Mouse (Mus musculus): ENCODE measurements around the gene Nhp2. TPM values are rescaled to one million over a fixed set of nuclear protein-coding genes. Genes with fewer than 3 reads are reported as not detected.

The Nhp2 gene
- 77.9 and 88.1 TPM in 2 replicates for polyA plus RNA-seq (2015; fragmentation: Nextera tagmentation; extraction: Ambion mirVana)

DNA sequence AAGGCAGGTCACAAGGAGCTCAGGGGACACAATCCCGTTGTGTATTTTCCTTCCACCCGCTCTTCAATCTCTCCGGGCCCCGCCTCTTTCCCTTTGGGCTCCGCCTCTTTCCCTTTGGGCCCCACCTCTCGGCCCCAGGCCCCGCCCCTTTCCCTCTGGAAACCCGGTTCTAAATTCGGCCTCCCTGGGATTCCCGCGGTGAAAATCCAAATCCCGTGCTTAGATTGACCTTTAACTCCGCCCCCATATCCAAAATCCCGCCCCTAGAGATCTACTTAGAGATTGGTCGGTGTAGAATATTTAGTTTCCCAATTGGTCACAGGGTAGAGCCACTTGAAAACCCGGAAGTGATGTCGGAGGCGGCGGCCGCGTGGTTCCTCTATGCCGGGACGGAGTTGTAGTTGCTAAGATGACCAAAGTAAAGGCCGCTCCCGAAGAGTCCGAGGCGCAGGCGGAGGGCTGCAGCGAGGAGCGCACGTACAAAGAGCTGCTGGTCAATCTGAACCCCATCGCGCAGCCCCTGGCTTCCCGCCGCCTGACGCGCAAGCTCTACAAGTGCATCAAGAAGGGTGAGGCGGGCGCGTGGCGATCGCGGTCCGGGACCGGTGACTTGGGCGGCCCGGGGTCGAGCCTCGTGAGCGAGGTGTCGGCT is at the start of gene Nhp2:
TSS of gene Nhp2 (plus strand) at position 327 of the 652 bp plus-strand sequence.
- no peaks in the 10 kb centered on the region for H3K9me3 ChIP-seq (replicated peaks; ENCODE audit: control insufficient read depth, low read length)
- peak within 1 kb of the TSS; percentile 92 for H3K4me2 ChIP-seq (ENCODE audit: low read depth, low read length)
- H3K27ac ChIP-seq (ENCODE audit: low read length), result peak within 1 kb of the TSS; percentile 54
- under 1% methylated on average over 51 of the region's 51 CpGs for WGBS
- H3K27me3 ChIP-seq (ENCODE audit: control insufficient read depth, insufficient read depth, low read length), result no peaks in the 10 kb centered on the region
- peaks cover 23% of the 10 kb centered on the region for H3K36me3 ChIP-seq (ENCODE audit: control insufficient read depth, insufficient read depth)
- peak within 1 kb of the TSS; percentile 81 for H3K9ac ChIP-seq (ENCODE audit: low read length)
- peak within 1 kb of the TSS; percentile 95 for H3K4me3 ChIP-seq (ENCODE audit: low read length)
- peak; percentile 90 for ATAC-seq (replicated peaks; ENCODE audit: extremely low read depth, insufficient read depth, low FRiP score)
- peaks cover 22% of the 10 kb centered on the region for H3K4me1 ChIP-seq (ENCODE audit: control insufficient read depth, insufficient read depth, low read length)

DNA sequence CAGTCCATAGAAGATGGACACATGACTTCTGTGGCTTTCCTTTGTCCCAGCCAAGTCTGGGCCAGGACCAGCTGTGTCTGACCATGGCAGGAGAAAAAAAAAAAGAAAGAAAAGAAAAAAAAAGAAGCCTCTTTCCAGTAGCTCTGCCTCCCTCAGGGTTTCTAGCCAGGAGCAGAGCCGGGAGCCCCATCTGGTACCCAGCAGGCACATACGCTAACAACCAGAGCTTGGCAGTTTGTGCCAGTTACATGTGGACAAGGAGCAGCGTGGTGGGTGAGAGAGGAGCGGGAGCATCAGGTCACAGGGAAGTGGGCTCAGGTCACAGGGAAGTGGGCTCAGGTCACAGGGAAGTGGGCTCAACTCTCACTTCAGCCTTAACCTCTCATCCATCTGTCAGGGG is 43.1 kb upstream of the Nhp2 start:
- H3K4me1 ChIP-seq (ENCODE audit: control insufficient read depth, insufficient read depth, low read length), result no peaks in the 10 kb centered on the region
- no peaks in the 10 kb centered on the region for H3K9me3 ChIP-seq (replicated peaks; ENCODE audit: control insufficient read depth, low read length)
- WGBS, result 81% methylated on average over 4 of the region's 4 CpGs
- no peak overlapping the region for H3K4me3 ChIP-seq (ENCODE audit: low read length)
- no peak overlapping the region for H3K4me2 ChIP-seq (ENCODE audit: low read depth, low read length)
- no peak overlapping the region for H3K27ac ChIP-seq (ENCODE audit: low read length)
- no peak for ATAC-seq (replicated peaks; ENCODE audit: extremely low read depth, insufficient read depth, low FRiP score)
- no peaks in the 10 kb centered on the region for H3K36me3 ChIP-seq (ENCODE audit: control insufficient read depth, insufficient read depth)
- H3K9ac ChIP-seq (ENCODE audit: low read length), result no peak overlapping the region
- no peaks in the 10 kb centered on the region for H3K27me3 ChIP-seq (ENCODE audit: control insufficient read depth, insufficient read depth, low read length)

DNA sequence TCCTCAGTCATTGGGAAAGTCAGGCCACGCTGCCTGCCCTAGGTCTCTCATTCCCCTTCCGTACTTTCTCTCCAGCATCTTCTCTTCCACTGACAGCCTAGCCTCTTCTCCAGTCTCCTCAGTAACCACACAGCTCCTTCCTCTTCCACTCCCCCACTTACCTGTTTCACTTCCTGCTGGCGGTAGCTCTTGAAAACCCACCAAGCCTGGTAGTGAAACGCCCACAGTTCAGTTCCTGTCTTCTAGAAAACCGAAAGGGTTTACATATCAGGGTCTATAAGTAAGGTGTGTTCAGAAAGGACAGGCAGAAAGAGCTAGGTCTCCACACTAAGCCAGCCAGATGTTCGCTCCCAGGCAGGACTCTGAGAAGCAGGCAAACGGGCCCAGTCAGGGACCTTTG is 41.9 kb upstream of the Nhp2 start:
- H3K27ac ChIP-seq (ENCODE audit: low read length), result no peak overlapping the region
- no peak overlapping the region for H3K4me2 ChIP-seq (ENCODE audit: low read depth, low read length)
- no peak for ATAC-seq (replicated peaks; ENCODE audit: extremely low read depth, insufficient read depth, low FRiP score)
- no peaks in the 10 kb centered on the region for H3K36me3 ChIP-seq (ENCODE audit: control insufficient read depth, insufficient read depth)
- no peaks in the 10 kb centered on the region for H3K9me3 ChIP-seq (replicated peaks; ENCODE audit: control insufficient read depth, low read length)
- H3K9ac ChIP-seq (ENCODE audit: low read length), result no peak overlapping the region
- H3K4me3 ChIP-seq (ENCODE audit: low read length), result no peak overlapping the region
- 75% methylated on average over 7 of the region's 7 CpGs for WGBS
- H3K27me3 ChIP-seq (ENCODE audit: control insufficient read depth, insufficient read depth, low read length), result no peaks in the 10 kb centered on the region
- no peaks in the 10 kb centered on the region for H3K4me1 ChIP-seq (ENCODE audit: control insufficient read depth, insufficient read depth, low read length)

DNA sequence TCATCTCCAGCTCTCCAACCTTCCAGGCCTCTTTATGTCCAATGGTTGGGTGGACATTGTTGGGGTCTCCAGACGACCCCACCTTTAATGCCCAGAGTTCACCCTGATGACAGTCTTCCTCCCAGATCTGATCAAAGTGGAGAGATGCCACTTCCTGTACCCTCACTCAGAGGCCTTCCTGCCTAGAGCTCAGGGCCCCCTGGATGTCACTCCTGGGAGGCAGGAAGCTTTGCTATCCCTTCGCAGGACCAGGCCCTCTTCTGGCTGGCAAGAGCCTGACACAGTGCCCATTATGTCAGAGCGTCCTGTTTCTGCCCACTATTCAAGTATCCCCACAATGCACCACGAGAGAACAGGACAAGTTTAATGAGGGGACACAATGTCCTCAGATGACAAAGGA is 40.5 kb upstream of the Nhp2 start:
- no peak for ATAC-seq (replicated peaks; ENCODE audit: extremely low read depth, insufficient read depth, low FRiP score)
- Histone ChIP-seq H3K4me3 (ENCODE audit: low read length) (no peak overlapping the region), H3K27ac (ENCODE audit: low read length) (no peak overlapping the region), H3K4me2 (ENCODE audit: low read depth, low read length) (no peak overlapping the region), H3K27me3 (ENCODE audit: control insufficient read depth, insufficient read depth, low read length) (no peaks in the 10 kb centered on the region), H3K9me3 (replicated peaks; ENCODE audit: control insufficient read depth, low read length) (no peaks in the 10 kb centered on the region), H3K4me1 (ENCODE audit: control insufficient read depth, insufficient read depth, low read length) (peaks cover 8% of the 10 kb centered on the region), H3K9ac (ENCODE audit: low read length) (no peak overlapping the region), H3K36me3 (ENCODE audit: control insufficient read depth, insufficient read depth) (no peaks in the 10 kb centered on the region)
- WGBS, result 52% methylated on average over 4 of the region's 4 CpGs

DNA sequence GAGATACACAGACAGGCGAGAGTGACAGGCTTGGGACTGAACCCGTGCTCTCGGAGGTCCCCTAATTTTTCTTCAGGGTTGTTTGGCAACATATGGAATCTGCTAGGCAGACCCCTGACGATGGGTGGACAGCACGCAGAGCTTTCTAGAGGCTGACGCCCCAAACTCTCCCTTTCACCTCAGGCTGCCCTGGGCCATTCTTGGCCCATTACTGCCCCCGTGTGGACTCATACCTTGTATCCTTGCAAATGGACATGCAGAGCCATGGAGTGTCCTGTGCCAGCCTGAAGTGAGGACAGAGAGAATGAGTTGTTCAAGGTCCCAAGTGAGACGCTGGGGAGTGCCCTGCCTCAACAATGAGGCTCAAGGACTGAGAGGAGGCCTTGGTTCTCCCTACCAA is 36.8 kb upstream of the Nhp2 start:
- H3K27ac ChIP-seq (ENCODE audit: low read length), result no peak overlapping the region
- no peak overlapping the region for H3K4me3 ChIP-seq (ENCODE audit: low read length)
- H3K9me3 ChIP-seq (replicated peaks; ENCODE audit: control insufficient read depth, low read length), result no peaks in the 10 kb centered on the region
- peaks cover 10% of the 10 kb centered on the region for H3K36me3 ChIP-seq (ENCODE audit: control insufficient read depth, insufficient read depth)
- no peaks in the 10 kb centered on the region for H3K27me3 ChIP-seq (ENCODE audit: control insufficient read depth, insufficient read depth, low read length)
- ATAC-seq (replicated peaks; ENCODE audit: extremely low read depth, insufficient read depth, low FRiP score), result no peak
- H3K4me2 ChIP-seq (ENCODE audit: low read depth, low read length), result no peak overlapping the region
- 26% methylated on average over 8 of the region's 8 CpGs for WGBS
- no peak overlapping the region for H3K9ac ChIP-seq (ENCODE audit: low read length)
- H3K4me1 ChIP-seq (ENCODE audit: control insufficient read depth, insufficient read depth, low read length), result peaks cover 18% of the 10 kb centered on the region

DNA sequence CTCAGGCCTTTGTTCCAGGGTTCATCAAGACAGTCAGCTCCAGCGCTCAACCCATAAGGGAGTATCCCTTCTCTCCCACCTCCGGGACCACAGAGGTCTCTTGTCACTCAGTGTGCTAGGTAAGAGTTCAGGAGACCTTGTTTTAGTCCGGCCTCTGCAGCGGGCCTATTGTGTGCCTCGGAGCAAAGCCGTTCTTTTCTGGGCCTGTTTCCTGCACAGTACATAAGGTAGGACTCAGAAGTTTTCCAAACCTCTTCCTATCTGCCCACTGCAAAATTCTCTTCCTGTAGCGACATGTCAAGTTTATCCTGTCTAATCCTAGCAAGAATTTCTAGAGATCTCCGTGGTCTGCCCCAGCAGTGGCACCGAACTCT is 35.5 kb upstream of the Nhp2 start:
- H3K36me3 ChIP-seq (ENCODE audit: control insufficient read depth, insufficient read depth), result peaks cover 21% of the 10 kb centered on the region
- peaks cover 18% of the 10 kb centered on the region for H3K4me1 ChIP-seq (ENCODE audit: control insufficient read depth, insufficient read depth, low read length)
- ATAC-seq (replicated peaks; ENCODE audit: extremely low read depth, insufficient read depth, low FRiP score), result peak; percentile 12
- no peaks in the 10 kb centered on the region for H3K27me3 ChIP-seq (ENCODE audit: control insufficient read depth, insufficient read depth, low read length)
- 18% methylated on average over 9 of the region's 9 CpGs for WGBS
- no peaks in the 10 kb centered on the region for H3K9me3 ChIP-seq (replicated peaks; ENCODE audit: control insufficient read depth, low read length)
- peak overlapping the region; percentile 68 for H3K4me3 ChIP-seq (ENCODE audit: low read length)
- peak overlapping the region; percentile 87 for H3K4me2 ChIP-seq (ENCODE audit: low read depth, low read length)
- H3K27ac ChIP-seq (ENCODE audit: low read length), result peak overlapping the region; percentile 98
- peak overlapping the region; percentile 89 for H3K9ac ChIP-seq (ENCODE audit: low read length)

DNA sequence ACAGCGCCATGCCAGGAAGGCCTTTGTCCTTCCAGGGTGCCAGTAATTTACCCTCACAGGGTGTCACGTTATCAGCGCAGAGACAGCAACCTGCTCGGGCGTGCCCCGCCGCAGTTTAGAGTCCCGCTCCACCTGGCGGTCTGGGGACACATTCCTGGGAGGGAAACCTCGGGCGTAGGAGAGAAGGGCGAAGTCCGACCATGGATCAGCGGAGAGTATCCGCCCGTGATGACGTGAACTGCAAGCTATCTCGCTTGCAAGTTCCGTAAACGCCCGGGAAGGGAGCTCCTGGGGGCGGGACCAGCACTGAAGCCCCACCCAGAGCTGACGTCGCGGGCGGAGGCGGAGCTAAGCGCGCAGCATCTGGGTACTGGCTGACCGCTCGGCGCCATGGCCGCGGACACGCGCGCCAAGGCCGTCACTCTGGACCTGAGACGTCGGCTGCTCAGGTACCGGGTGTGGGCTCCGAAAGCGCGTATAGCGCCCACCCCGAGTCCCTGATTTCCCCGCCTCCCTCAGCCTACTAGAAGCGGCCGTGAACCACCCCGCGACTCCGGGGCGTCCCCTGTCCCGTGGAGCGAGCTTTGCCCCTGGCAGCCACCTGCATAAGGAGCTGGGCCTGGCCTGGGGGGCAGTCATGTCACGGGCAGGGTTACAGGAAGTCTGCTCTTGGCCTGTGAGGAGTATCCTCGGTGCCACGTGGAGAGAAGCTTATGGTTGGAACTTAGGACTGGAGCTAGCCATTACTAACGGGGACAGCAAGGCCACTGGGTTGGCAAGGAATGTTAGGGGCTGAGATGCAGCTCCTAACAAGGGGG is 34.9 kb upstream of the Nhp2 start, which contains the start of gene Phykpl:
TSS of gene Phykpl (plus strand) at position 327 of the 818 bp plus-strand sequence.
- peak; percentile 96 for ATAC-seq (replicated peaks; ENCODE audit: extremely low read depth, insufficient read depth, low FRiP score)
- under 1% methylated on average over 59 of the region's 59 CpGs for WGBS
- peaks cover 18% of the 10 kb centered on the region for H3K4me1 ChIP-seq (ENCODE audit: control insufficient read depth, insufficient read depth, low read length)
- no peaks in the 10 kb centered on the region for H3K27me3 ChIP-seq (ENCODE audit: control insufficient read depth, insufficient read depth, low read length)
- peak within 1 kb of the TSS; percentile 89 for H3K9ac ChIP-seq (ENCODE audit: low read length)
- peak within 1 kb of the TSS; percentile 68 for H3K4me3 ChIP-seq (ENCODE audit: low read length)
- peak within 1 kb of the TSS; percentile 87 for H3K4me2 ChIP-seq (ENCODE audit: low read depth, low read length)
- H3K9me3 ChIP-seq (replicated peaks; ENCODE audit: control insufficient read depth, low read length), result no peaks in the 10 kb centered on the region
- peaks cover 26% of the 10 kb centered on the region for H3K36me3 ChIP-seq (ENCODE audit: control insufficient read depth, insufficient read depth)
- peak within 1 kb of the TSS; percentile 98 for H3K27ac ChIP-seq (ENCODE audit: low read length)

DNA sequence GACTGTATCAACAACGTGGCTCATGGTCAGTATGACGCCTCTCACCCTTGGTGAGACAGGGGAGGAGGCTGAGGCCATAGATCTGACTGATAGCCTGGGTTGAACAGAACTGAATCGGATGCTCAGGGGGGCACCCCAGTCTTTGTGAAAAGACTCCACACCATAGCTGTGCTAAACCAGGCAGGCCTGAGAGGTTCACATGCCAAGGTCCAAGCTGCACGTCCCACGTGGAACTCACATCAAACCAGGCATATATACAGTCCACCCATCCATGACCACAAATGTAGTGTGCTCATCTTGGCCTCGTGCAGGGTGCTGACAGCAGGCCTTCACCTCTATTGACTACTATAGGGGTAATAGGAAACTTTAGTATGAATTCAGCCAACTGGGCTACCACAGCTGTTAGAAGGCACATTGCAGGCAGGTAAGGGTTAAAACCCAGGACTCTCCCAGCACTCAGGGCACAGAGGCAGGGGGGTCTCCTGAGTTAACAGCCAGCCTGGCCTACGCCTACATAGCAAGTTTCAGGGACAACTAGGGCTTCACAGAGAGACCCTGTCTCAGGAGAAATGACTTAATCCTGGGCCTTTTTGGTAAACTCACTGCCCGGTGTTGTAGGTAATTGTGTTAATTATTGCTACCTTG is 33.8 kb upstream of the Nhp2 start:
- H3K4me1 ChIP-seq (ENCODE audit: control insufficient read depth, insufficient read depth, low read length), result peaks cover 18% of the 10 kb centered on the region
- H3K27me3 ChIP-seq (ENCODE audit: control insufficient read depth, insufficient read depth, low read length), result no peaks in the 10 kb centered on the region
- H3K9ac ChIP-seq (ENCODE audit: low read length), result peak overlapping the region; percentile 89
- H3K4me2 ChIP-seq (ENCODE audit: low read depth, low read length), result peak overlapping the region; percentile 87
- H3K27ac ChIP-seq (ENCODE audit: low read length), result peak overlapping the region; percentile 98
- WGBS, result 59% methylated on average over 8 of the region's 8 CpGs
- peaks cover 34% of the 10 kb centered on the region for H3K36me3 ChIP-seq (ENCODE audit: control insufficient read depth, insufficient read depth)
- H3K4me3 ChIP-seq (ENCODE audit: low read length), result peak overlapping the region; percentile 68
- ATAC-seq (replicated peaks; ENCODE audit: extremely low read depth, insufficient read depth, low FRiP score), result no peak
- H3K9me3 ChIP-seq (replicated peaks; ENCODE audit: control insufficient read depth, low read length), result no peaks in the 10 kb centered on the region

DNA sequence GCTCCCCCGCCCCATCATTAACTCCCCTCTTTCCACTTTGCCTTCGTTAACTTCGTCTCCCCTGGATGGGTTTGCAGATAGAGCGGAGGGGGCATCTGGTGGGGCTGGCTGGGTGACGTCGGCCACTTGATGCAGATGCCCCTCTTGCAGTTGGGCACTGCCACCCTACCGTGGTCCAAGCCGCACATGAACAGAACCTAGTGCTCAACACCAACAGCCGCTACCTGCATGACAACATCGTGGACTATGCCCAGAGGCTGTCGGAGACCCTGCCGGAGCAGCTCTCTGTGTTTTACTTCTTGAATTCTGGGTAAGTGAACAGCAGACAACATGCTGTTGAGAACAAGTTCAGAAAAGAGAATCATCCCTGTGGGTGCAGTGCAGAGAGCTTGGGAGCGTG is 33.1 kb upstream of the Nhp2 start:
- ATAC-seq (replicated peaks; ENCODE audit: extremely low read depth, insufficient read depth, low FRiP score), result no peak
- WGBS, result 91% methylated on average over 13 of the region's 13 CpGs
- H3K4me2 ChIP-seq (ENCODE audit: low read depth, low read length), result no peak overlapping the region
- H3K4me1 ChIP-seq (ENCODE audit: control insufficient read depth, insufficient read depth, low read length), result peaks cover 20% of the 10 kb centered on the region
- no peak overlapping the region for H3K27ac ChIP-seq (ENCODE audit: low read length)
- H3K9me3 ChIP-seq (replicated peaks; ENCODE audit: control insufficient read depth, low read length), result no peaks in the 10 kb centered on the region
- H3K9ac ChIP-seq (ENCODE audit: low read length), result no peak overlapping the region
- H3K27me3 ChIP-seq (ENCODE audit: control insufficient read depth, insufficient read depth, low read length), result no peaks in the 10 kb centered on the region
- peaks cover 38% of the 10 kb centered on the region for H3K36me3 ChIP-seq (ENCODE audit: control insufficient read depth, insufficient read depth)
- H3K4me3 ChIP-seq (ENCODE audit: low read length), result no peak overlapping the region
